Mouse (Mus musculus): ENCODE results near the gene Dtx3. TPM values are rescaled to one million over a fixed set of nuclear protein-coding genes. Genes with fewer than 3 reads are reported as not detected.
A peak's percentile ranks its signal among the peaks of the same experiment; 100 is the strongest.

The Dtx3 gene
- polyA plus RNA-seq, 2 experiments = 157 to 565 TPM

- DNase-seq (ENCODE audit: low spot score) (no peak), ATAC-seq (ENCODE audit: low FRiP score, low read depth) (no peak)
- H3K27me3 ChIP-seq (ENCODE audit: control insufficient read depth, insufficient read depth, low read length) = no peaks in the 10 kb centered on the region
- no peaks in the 10 kb centered on the region for H3K9me3 ChIP-seq (ENCODE audit: control insufficient read depth, low read length)
- 80% methylated on average over 13 of the region's 13 CpGs for WGBS
- H3K9ac ChIP-seq (ENCODE audit: low read depth, low read length, severe bottlenecking) = no peak overlapping the region
- TF ChIP-seq POLR2A (IDR thresholded peaks at IDR 0.05; ENCODE audit: borderline replicate concordance, extremely low read depth, insufficient read depth, insufficient read length) = no peak
- 0 out of 2 replicates have a peak, but pooled peaks cover under 1% of the 10 kb centered on the region for H3K36me3 ChIP-seq (ENCODE audit: control insufficient read depth, insufficient read depth, low read length)
- H3K4me2 ChIP-seq (replicated peaks; ENCODE audit: low read depth, low read length, severe bottlenecking) = no peak overlapping the region
- H3K27ac ChIP-seq (replicated peaks; ENCODE audit: low read depth, low read length) = no peak overlapping the region
- peaks cover 8% of the 10 kb centered on the region for H3K4me1 ChIP-seq (ENCODE audit: control insufficient read depth, insufficient read depth, low read length)
- H3K4me3 ChIP-seq (replicated peaks; ENCODE audit: low read length) = no peak overlapping the region
These were observed 18.3 kb upstream of the Dtx3 start for GRCm38 (mm10) chr10:127213704-127214421.

- peaks cover 8% of the 10 kb centered on the region for H3K4me1 ChIP-seq (ENCODE audit: control insufficient read depth, insufficient read depth, low read length)
- H3K4me2 ChIP-seq (replicated peaks; ENCODE audit: low read depth, low read length, severe bottlenecking) = no peak overlapping the region
- no peak overlapping the region for H3K4me3 ChIP-seq (replicated peaks; ENCODE audit: low read length)
- ATAC-seq (ENCODE audit: low FRiP score, low read depth) (no peak), DNase-seq (ENCODE audit: low spot score) (no peak)
- H3K27me3 ChIP-seq (ENCODE audit: control insufficient read depth, insufficient read depth, low read length) = no peaks in the 10 kb centered on the region
- no peaks in the 10 kb centered on the region for H3K9me3 ChIP-seq (ENCODE audit: control insufficient read depth, low read length)
- TF ChIP-seq POLR2A (IDR thresholded peaks at IDR 0.05; ENCODE audit: borderline replicate concordance, extremely low read depth, insufficient read depth, insufficient read length) = no peak
- H3K9ac ChIP-seq (ENCODE audit: low read depth, low read length, severe bottlenecking) = no peak overlapping the region
- H3K27ac ChIP-seq (replicated peaks; ENCODE audit: low read depth, low read length) = no peak overlapping the region
- WGBS = 88% methylated on average over 8 of the region's 8 CpGs
- peaks cover 5% of the 10 kb centered on the region; the same call in 1 of the 2 replicates for H3K36me3 ChIP-seq (ENCODE audit: control insufficient read depth, insufficient read depth, low read length)
These were observed 17.7 kb upstream of the Dtx3 start for GRCm38 (mm10) chr10:127213272-127213671.

- peak within 1 kb of the TSS; percentile 69 for H3K4me2 ChIP-seq (replicated peaks; ENCODE audit: low read depth, low read length, severe bottlenecking)
These were observed 15.9 kb upstream of the Dtx3 start, which contains the start of gene Pip4k2c for GRCm38 (mm10) chr10:127211414-127211854. Gene Pip4k2c (minus strand): TSS chr10:127211585.

GRCm38 (mm10) chr10:127210961-127211405 is 15.5 kb upstream of the Dtx3 start:
- DNase-seq (ENCODE audit: low spot score) = no peak
- Histone ChIP-seq H3K4me1 (ENCODE audit: control insufficient read depth, insufficient read depth, low read length) (peaks cover 8% of the 10 kb centered on the region), H3K9me3 (ENCODE audit: control insufficient read depth, low read length) (no peaks in the 10 kb centered on the region), H3K27me3 (ENCODE audit: control insufficient read depth, insufficient read depth, low read length) (no peaks in the 10 kb centered on the region), H3K9ac (ENCODE audit: low read depth, low read length, severe bottlenecking) (peak overlapping the region; percentile 70), H3K27ac (replicated peaks; ENCODE audit: low read depth, low read length) (no peak overlapping the region), H3K36me3 (ENCODE audit: control insufficient read depth, insufficient read depth, low read length) (peaks cover 19% of the 10 kb centered on the region), H3K4me2 (replicated peaks; ENCODE audit: low read depth, low read length, severe bottlenecking) (peak overlapping the region; percentile 69), H3K4me3 (replicated peaks; ENCODE audit: low read length) (peak overlapping the region; percentile 84)
- TF ChIP-seq POLR2A (IDR thresholded peaks at IDR 0.05; ENCODE audit: borderline replicate concordance, extremely low read depth, insufficient read depth, insufficient read length) = no peak
- ATAC-seq (ENCODE audit: low FRiP score, low read depth) = peak; percentile 34
- WGBS = 0% methylated on average over 18 of the region's 25 CpGs

More at GRCm38 (mm10) chr10:127211414-127211854, 15.9 kb upstream of the Dtx3 start, which contains the start of gene Pip4k2c:
- DNase-seq (ENCODE audit: low spot score) (peak; percentile 82), ATAC-seq (ENCODE audit: low FRiP score, low read depth) (peak; percentile 99)
- H3K9me3 ChIP-seq (ENCODE audit: control insufficient read depth, low read length) = no peaks in the 10 kb centered on the region
- WGBS = 1% methylated on average over 29 of the region's 47 CpGs
- H3K4me3 ChIP-seq (replicated peaks; ENCODE audit: low read length) = peak within 1 kb of the TSS; percentile 84
- peak; percentile 60; the same call in 1 of the 2 replicates for TF ChIP-seq POLR2A (IDR thresholded peaks at IDR 0.05; ENCODE audit: borderline replicate concordance, extremely low read depth, insufficient read depth, insufficient read length)
- H3K9ac ChIP-seq (ENCODE audit: low read depth, low read length, severe bottlenecking) = peak within 1 kb of the TSS; percentile 70
- H3K4me1 ChIP-seq (ENCODE audit: control insufficient read depth, insufficient read depth, low read length) = peaks cover 8% of the 10 kb centered on the region
- 0 out of 2 replicates have a peak within 1 kb of the TSS, but pooled peaks have one; percentile 38 for H3K27ac ChIP-seq (replicated peaks; ENCODE audit: low read depth, low read length)
- no peaks in the 10 kb centered on the region for H3K27me3 ChIP-seq (ENCODE audit: control insufficient read depth, insufficient read depth, low read length)
- H3K36me3 ChIP-seq (ENCODE audit: control insufficient read depth, insufficient read depth, low read length) = peaks cover 14% of the 10 kb centered on the region

- TF ChIP-seq POLR2A (IDR thresholded peaks at IDR 0.05; ENCODE audit: borderline replicate concordance, extremely low read depth, insufficient read depth, insufficient read length) = no peak
- no peak overlapping the region for H3K27ac ChIP-seq (replicated peaks; ENCODE audit: low read depth, low read length)
- ATAC-seq (ENCODE audit: low FRiP score, low read depth) = no peak
- H3K36me3 ChIP-seq (ENCODE audit: control insufficient read depth, insufficient read depth, low read length) = peaks cover 28% of the 10 kb centered on the region
- 90% methylated on average over 13 of the region's 13 CpGs for WGBS
- no peak for DNase-seq (ENCODE audit: low spot score)
- peak overlapping the region; percentile 69 for H3K4me2 ChIP-seq (replicated peaks; ENCODE audit: low read depth, low read length, severe bottlenecking)
- H3K9ac ChIP-seq (ENCODE audit: low read depth, low read length, severe bottlenecking) = no peak overlapping the region
- peak overlapping the region; percentile 84 for H3K4me3 ChIP-seq (replicated peaks; ENCODE audit: low read length)
- H3K4me1 ChIP-seq (ENCODE audit: control insufficient read depth, insufficient read depth, low read length) = peaks cover 8% of the 10 kb centered on the region
- no peaks in the 10 kb centered on the region for H3K9me3 ChIP-seq (ENCODE audit: control insufficient read depth, low read length)
- no peaks in the 10 kb centered on the region for H3K27me3 ChIP-seq (ENCODE audit: control insufficient read depth, insufficient read depth, low read length)
These were observed 14.5 kb upstream of the Dtx3 start for GRCm38 (mm10) chr10:127209928-127210570.

Measured in limb, embryonic 14.5 days (tissue).